Mouse (Mus musculus): ENCODE results near the gene Acpp. TPM values are rescaled to one million over a fixed set of nuclear protein-coding genes. Genes with fewer than 3 reads are reported as not detected.

Gene Acpp
- total and polyA plus RNA-seq, 2 experiments from 2014 or later, result 0.53 to 2.4 TPM

- Histone ChIP-seq H3K4me2 (ENCODE audit: low read depth, low read length, poor library complexity, severe bottlenecking) (no peak overlapping the region), H3K27me3 (ENCODE audit: insufficient read depth, low read length) (no peaks in the 10 kb centered on the region), H3K9me3 (ENCODE audit: low read length) (0 out of 2 replicates have a peak, but pooled peaks cover 3% of the 10 kb centered on the region), H3K4me3 (ENCODE audit: low read depth, low read length) (no peak overlapping the region), H3K27ac (ENCODE audit: low read depth, low read length) (no peak overlapping the region), H3K9ac (replicated peaks; ENCODE audit: low read length, poor library complexity, severe bottlenecking) (no peak overlapping the region), H3K36me3 (ENCODE audit: insufficient read depth, low read length) (no peaks in the 10 kb centered on the region), H3K4me1 (ENCODE audit: insufficient read depth, low read length) (no peaks in the 10 kb centered on the region)
- TF ChIP-seq CTCF (IDR thresholded peaks at IDR 0.05), result no peak
- WGBS, result 81% methylated on average over 17 of the region's 17 CpGs
- no peak for DNase-seq (ENCODE audit: low spot score)
- ATAC-seq (ENCODE audit: low FRiP score), result no peak
Observed at GRCm38 (mm10) chr9:104361073-104361891, 23.7 kb upstream of the Acpp start.

DNA sequence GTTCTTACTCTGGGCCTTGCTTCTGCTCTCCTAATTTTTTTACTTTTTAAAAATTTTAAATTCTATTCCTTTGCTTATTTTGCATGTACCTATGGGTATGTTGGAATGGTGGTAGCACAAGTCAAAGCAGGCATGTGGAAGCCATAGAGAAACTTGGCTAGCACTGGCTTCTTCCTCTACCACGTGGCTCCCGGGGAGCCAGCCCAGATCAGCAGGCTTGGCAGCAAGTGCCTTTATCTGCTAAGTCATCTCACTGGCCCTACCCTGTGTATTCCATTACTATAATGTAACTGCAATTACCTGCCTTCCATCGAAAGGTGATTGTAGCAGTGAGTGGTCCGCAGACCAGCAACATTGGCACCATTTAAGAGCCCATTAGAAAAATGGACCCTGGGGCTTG lies 22.8 kb upstream of the Acpp start:
- Histone ChIP-seq H3K4me3 (ENCODE audit: low read depth, low read length) (no peak overlapping the region), H3K36me3 (ENCODE audit: insufficient read depth, low read length) (no peaks in the 10 kb centered on the region), H3K9me3 (ENCODE audit: low read length) (0 out of 2 replicates have a peak, but pooled peaks cover 3% of the 10 kb centered on the region), H3K4me2 (ENCODE audit: low read depth, low read length, poor library complexity, severe bottlenecking) (no peak overlapping the region), H3K27me3 (ENCODE audit: insufficient read depth, low read length) (no peaks in the 10 kb centered on the region), H3K4me1 (ENCODE audit: insufficient read depth, low read length) (no peaks in the 10 kb centered on the region), H3K27ac (ENCODE audit: low read depth, low read length) (no peak overlapping the region), H3K9ac (replicated peaks; ENCODE audit: low read length, poor library complexity, severe bottlenecking) (no peak overlapping the region)
- ATAC-seq (ENCODE audit: low FRiP score) (no peak), DNase-seq (ENCODE audit: low spot score) (no peak)
- no peak for TF ChIP-seq CTCF (IDR thresholded peaks at IDR 0.05)
- WGBS, result 92% methylated on average over 4 of the region's 4 CpGs

DNA sequence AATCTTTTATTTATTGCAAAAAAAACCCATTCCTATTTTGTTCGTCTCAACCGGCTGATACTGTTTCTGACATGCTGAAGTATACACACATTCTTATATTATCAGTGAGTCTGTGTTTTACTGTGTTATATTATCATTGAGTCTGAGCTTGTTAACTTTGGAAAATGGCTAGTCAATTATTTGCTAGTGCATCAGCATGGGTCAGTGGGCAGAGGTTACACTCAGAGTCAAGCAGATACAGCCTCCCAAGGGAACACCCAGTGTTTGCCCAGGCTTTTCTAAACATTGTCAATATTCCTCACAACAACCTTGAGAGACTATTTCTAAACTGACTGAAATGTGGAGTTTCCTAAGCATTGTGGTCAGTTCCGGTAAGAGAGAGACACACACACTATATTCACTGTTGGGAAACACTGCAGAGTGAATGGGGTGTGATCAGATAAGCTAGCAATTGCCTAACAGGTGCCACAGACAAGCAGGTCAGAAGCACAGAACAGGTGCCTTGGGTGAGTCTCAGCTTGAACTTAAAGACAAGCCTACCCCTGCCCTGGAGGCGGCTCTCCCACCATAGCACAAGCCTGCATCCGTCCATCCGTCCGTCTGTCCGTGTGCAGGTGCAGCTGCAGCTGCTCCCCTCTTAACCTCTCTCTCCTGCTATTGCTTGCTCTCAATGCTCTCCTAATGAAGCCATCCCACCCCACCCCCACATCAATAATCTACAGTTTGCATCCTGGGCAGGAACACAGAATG lies 18.1 kb upstream of the Acpp start:
- no peak overlapping the region for H3K4me3 ChIP-seq (ENCODE audit: low read depth, low read length)
- no peak overlapping the region for H3K9ac ChIP-seq (replicated peaks; ENCODE audit: low read length, poor library complexity, severe bottlenecking)
- H3K4me1 ChIP-seq (ENCODE audit: insufficient read depth, low read length), result no peaks in the 10 kb centered on the region
- no peak for DNase-seq (ENCODE audit: low spot score)
- no peak for TF ChIP-seq CTCF (IDR thresholded peaks at IDR 0.05)
- no peaks in the 10 kb centered on the region for H3K27me3 ChIP-seq (ENCODE audit: insufficient read depth, low read length)
- no peaks in the 10 kb centered on the region for H3K36me3 ChIP-seq (ENCODE audit: insufficient read depth, low read length)
- no peak for ATAC-seq (ENCODE audit: low FRiP score)
- H3K27ac ChIP-seq (ENCODE audit: low read depth, low read length), result no peak overlapping the region
- 87% methylated on average over 8 of the region's 8 CpGs for WGBS
- H3K9me3 ChIP-seq (ENCODE audit: low read length), result no peaks in the 10 kb centered on the region
- H3K4me2 ChIP-seq (ENCODE audit: low read depth, low read length, poor library complexity, severe bottlenecking), result no peak overlapping the region

DNA sequence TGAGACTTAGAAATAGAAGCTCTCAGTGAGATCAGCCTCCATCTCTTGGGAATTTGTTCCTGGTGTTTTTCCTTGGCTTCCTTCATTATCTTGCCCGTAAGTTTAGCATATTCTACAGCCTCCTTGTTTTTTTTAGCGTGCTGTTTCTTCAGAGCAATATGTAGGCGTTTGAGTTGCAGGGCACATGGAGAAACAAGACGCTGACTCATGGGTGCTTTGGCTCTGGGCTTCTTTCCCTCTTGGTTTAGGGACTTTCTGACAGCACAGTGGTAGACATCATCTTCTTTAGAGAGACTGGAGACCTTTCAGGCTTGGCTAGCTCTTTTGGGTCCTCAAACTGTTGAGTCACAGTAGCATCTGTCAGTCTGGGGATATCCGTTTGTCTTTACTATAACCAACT lies 6.6 kb upstream of the Acpp start:
- DNase-seq (ENCODE audit: low spot score), result no peak
- Histone ChIP-seq H3K9me3 (ENCODE audit: low read length) (no peaks in the 10 kb centered on the region), H3K27ac (ENCODE audit: low read depth, low read length) (no peak overlapping the region), H3K9ac (replicated peaks; ENCODE audit: low read length, poor library complexity, severe bottlenecking) (no peak overlapping the region), H3K4me2 (ENCODE audit: low read depth, low read length, poor library complexity, severe bottlenecking) (no peak overlapping the region), H3K4me3 (ENCODE audit: low read depth, low read length) (no peak overlapping the region), H3K36me3 (ENCODE audit: insufficient read depth, low read length) (no peaks in the 10 kb centered on the region), H3K27me3 (ENCODE audit: insufficient read depth, low read length) (no peaks in the 10 kb centered on the region), H3K4me1 (ENCODE audit: insufficient read depth, low read length) (no peaks in the 10 kb centered on the region)
- 92% methylated on average over 5 of the region's 5 CpGs for WGBS
- TF ChIP-seq CTCF (IDR thresholded peaks at IDR 0.05), result no peak
- ATAC-seq (ENCODE audit: low FRiP score), result no peak

DNA sequence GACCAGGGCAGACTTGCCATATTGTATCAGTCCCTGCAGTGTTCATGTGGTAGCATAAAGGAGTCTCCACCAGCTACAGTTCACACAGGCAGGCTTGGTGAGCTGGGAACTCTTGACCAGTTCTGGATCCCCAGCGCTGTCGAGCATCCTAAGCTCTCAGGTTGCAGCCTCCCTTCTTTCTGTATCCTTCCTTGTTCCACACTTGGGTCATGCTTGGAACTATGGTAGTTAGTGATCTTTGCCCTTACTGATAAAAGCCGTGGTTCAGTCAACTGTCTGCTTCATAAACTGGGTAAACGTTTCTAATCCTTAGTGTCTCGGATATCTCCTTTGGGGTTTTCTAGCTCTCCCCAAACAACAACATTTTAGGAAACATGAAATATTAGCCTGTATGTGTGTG lies 1.9 kb upstream of the Acpp start:
- 91% methylated on average over 5 of the region's 5 CpGs for WGBS
- Histone ChIP-seq H3K27ac (ENCODE audit: low read depth, low read length) (no peak overlapping the region), H3K27me3 (ENCODE audit: insufficient read depth, low read length) (no peaks in the 10 kb centered on the region), H3K9me3 (ENCODE audit: low read length) (no peaks in the 10 kb centered on the region), H3K9ac (replicated peaks; ENCODE audit: low read length, poor library complexity, severe bottlenecking) (no peak overlapping the region), H3K4me2 (ENCODE audit: low read depth, low read length, poor library complexity, severe bottlenecking) (no peak overlapping the region), H3K36me3 (ENCODE audit: insufficient read depth, low read length) (no peaks in the 10 kb centered on the region), H3K4me3 (ENCODE audit: low read depth, low read length) (no peak overlapping the region), H3K4me1 (ENCODE audit: insufficient read depth, low read length) (peaks cover 5% of the 10 kb centered on the region; the same call in 1 of the 2 replicates)
- ATAC-seq (ENCODE audit: low FRiP score) (no peak), DNase-seq (ENCODE audit: low spot score) (no peak)
- no peak for TF ChIP-seq CTCF (IDR thresholded peaks at IDR 0.05)
